Mouse (Mus musculus) G1E-ER4 (cell line): ENCODE measurements around the gene Sema4d. TPM values are rescaled to one million over a fixed set of nuclear protein-coding genes. Genes with fewer than 3 reads are reported as not detected.

Source experiments
- GATA1 ChIP-seq: IDR thresholded peaks from one replicate; pipeline ENCODE4 v1.8.0; 2012; ENCODE audit warnings: low read length, inconsistent platforms
- polyA plus RNA-seq: library from polyadenylated mRNA; stranded (reverse); fragments of >175 nt; gene quantifications from 2 replicates; pipeline ENCODE4 v1.2.3, GENCODE M21; 2012

The Sema4d gene
- polyA plus RNA-seq, 1 experiment = 76.3 TPM

DNA sequence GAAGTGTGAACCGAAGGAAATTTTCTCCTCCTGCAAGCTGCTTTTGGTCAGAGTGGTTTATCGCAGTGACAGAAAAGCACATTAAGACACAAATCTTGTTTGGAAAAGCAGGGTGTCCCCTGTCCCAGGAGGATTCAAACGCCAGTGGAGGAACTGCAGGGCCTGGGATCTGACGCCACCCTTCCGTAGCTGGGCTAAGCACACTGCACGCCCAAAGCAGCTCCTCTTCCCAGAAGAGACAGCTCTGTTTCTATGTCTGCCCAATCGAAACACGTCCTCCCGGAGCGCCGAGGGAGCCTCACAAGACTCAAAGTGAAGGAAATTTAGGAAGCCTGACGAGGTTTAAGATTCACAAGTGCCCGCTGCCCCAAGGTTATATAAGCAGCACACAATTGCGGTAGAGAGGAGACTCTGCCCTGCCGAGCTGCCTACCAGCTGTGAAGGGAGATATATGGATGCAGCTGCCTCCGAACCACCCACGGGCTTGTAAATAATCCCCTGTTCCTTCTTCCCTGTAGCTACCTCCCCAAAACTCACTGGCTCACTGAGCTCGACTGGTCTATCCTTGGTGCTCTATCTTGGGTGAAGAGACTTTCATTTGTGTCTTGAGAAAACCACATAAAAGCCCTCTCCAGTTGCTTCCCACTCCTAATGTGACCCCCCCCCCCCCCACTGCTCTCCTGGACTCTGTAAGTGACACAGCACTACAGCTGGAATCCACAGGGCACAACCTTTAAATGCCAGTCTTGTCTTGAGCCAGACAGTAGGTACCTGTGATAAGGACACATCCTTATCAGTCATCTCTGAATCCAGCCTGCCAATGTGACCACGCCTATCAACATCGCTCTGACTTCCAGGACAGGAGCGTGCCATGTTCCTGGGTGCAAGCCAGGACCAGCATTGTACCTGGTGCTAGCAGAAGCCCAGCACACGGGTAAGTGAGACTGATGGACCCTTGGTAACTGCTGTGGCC lies 87.4 kb downstream of the Sema4d start:
- TF ChIP-seq GATA1 = no peak

DNA sequence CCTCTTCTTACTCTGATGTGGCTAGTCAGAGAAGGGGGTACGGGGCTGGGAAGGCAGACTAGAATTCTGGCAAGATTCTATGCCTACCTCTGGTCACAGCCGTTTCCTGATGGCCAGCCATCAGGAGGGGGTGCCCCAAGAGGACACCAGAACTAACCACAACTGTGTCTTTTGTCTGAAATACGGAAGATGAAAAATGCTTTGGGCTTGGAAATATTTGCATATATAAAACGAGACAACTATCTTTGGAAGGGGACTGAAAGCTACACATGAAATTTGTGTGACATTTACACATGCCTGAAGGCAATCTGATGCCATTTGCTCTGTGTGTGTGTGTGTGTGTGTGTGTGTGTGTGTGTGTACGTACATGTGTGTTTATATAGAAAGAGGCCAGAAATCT lies 89.7 kb downstream of the Sema4d start:
- TF ChIP-seq GATA1 = no peak

DNA sequence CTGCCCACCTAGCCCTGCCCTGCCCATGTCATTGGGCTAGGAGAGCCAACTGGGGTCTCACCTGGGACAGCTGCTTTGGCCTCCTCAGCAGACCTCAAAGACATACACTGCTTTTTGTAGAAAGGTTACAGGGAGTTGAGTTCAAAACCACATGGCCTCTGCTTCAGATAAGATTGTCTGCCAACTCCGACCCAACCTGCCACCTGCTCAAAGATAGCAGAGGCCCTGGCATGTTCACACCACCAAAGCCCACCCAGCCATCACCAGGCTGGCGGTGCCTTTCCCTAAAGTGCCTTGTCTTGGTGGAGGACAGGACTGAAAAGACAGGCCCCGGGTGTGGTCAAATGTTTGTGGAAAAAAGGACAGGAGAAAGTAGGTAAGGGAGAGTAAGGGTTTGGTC lies 95.2 kb downstream of the Sema4d start:
- no peak for TF ChIP-seq GATA1

DNA sequence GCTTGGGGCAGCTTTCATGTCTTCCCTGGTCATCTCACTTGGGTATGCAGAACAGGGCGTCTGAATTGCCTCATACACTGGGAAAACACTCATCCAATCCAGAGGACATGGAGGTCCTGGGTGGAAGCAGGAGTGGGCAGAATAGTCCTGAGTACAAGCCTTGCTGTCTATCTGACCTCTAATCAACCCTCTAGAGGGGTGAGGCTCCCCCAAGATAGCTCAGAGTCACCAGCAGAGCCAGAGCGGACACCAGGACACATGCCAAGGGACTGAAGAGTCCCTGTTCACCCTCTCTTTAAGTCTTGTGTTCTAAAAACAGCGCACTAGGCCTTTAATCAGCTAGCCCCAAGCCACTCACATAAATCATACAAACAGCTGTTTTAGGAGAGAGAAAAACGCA lies 95.7 kb downstream of the Sema4d start:
- no peak for TF ChIP-seq GATA1

DNA sequence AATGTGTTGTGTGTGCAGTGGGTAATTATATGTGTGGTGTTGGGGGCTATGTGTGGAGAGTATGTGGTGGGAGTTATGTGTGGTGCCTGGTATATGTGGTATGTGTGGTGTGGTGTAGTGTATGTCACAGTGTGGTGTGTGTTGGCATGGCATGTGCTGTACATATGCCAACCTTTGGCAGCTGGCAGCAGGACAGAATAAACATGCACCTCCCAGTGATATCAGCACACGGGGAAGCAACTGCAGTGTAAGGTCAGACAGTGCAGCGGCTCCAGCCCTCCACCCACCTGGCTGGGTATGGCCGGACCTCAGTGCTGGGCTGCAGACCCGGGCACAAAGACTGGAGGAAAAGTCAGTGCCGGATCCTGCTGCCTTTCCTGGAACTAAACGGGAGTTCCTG lies 96.1 kb downstream of the Sema4d start:
- TF ChIP-seq GATA1 = no peak

DNA sequence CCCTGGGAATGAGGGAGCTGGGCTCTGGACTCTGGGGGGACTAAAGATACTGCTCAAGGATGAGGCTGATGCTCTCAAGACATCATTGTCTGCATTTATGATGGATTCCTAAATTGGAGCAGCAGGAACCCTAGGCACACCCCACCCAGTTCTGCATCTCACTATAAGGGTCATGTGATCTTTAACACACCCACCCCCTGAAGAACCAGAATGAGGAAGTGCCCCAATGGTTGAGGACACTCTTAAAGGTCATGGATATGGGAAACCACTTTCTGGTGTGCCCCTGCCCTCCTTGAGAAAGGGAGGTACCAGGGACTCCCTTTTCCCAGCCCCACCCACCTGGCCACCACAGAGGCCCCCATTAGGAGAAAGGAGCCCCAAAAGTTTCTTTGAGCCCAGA lies 97.1 kb downstream of the Sema4d start:
- no peak for TF ChIP-seq GATA1

DNA sequence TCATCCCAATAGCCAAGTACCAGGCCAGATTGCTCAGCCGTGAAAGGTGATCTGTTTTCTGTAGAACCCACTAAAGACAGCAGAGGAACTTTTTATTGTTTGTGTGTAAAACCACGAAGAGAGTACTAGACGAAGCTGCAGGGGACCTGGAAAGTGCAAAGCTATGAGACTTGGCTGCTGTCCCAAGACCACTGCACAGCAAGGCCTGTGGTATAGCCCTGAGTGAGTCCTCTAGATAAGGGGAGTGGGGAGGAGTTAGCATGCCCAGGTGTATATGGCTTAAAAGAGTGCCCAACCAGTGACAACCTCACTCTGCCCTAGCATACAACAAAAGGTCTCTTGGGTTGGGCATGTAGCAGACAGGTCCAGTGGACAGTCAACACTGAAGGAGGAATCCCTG lies 104.9 kb downstream of the Sema4d start:
- no peak for TF ChIP-seq GATA1

DNA sequence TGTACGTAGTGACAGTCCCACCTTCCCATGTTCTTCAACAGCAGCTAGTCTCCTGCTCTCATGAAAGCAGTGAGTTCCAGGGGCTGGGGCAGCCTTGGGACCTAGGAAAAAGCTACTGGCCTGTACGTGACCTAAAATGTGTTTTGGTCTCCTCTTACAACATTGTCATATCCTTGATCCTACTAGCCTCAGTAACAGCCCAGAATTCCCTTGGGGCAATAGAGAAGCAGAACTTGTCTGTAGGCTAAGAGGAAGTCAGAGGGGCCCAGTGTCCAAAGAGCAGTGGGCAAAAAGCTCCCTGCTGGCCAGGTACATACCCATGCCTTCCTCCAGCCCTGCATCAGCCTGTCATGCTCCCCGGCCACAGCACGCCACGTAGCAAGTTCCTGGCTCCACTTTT lies 106.6 kb downstream of the Sema4d start:
- no peak for TF ChIP-seq GATA1

DNA sequence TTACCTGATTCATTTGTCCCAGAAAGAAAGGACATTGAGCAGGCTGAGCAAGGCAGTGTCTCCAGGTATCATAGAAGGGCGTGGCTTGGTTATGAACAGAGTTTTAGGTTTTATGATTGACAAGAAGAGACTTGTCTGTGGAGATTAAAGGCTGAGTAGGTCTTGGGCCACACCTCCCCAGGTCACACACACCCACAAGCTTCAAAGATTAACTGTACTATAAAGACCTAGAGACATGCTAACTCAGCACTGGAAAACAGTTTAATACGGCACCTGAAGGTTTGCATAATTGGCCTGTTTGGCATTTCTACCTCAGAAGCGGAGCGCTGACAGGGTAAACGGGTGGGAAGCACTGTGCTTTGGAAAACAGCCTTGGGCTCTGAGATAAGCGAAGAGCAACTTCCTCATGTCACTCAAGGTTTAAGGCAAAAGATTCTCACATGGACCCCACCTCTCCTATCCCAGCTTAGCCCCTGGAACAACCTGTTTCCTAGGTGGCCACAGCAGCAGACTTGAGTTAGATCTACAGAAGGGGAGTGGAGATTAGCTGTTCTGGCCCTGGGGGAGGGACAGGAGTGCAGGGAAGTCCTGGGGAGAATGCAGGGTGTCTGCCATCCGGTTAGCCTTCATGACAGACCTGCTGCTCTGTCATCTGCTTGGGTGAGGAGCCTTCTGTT lies 108.1 kb downstream of the Sema4d start:
- TF ChIP-seq GATA1 = no peak

DNA sequence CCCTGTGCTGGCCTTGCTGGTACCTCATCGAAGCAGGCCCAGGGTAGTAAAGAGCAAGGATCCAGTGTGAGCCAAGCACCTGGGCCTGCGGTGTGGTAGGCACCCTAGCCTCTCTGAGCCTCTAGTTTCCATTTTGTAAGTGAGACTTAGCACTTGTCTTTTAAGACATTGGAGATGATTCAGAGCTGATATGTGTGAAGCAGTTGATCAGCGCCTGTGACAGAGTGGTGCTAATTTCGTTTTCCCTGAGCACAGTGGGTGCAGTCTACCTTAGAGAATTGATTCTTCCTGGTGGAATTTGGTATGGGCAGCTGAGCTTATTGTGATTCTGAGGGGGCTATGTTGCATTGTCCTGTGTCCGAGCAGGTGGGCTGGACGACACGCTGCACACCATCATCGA lies 111.9 kb downstream of the Sema4d start:
- no peak for TF ChIP-seq GATA1

DNA sequence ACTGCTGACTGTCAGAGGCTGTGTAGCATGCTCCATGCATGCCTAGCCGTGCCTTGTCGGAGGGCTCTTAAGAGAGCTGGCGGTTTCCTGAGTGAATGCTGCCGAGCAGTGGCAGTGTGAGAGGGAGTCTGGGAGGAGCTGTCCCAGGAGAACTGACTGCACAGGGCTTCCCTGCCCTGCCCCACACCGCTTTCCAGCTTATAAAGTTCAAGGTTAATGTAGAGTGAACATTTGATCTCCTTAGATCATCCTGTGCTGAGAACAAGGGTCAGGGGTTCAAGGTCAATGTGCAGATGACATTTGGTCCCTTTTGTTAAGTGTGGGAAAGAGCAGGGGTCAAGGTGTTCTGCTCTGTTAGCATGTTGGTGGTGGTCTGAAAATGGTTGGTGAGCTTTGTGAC lies 112.5 kb downstream of the Sema4d start:
- no peak for TF ChIP-seq GATA1

DNA sequence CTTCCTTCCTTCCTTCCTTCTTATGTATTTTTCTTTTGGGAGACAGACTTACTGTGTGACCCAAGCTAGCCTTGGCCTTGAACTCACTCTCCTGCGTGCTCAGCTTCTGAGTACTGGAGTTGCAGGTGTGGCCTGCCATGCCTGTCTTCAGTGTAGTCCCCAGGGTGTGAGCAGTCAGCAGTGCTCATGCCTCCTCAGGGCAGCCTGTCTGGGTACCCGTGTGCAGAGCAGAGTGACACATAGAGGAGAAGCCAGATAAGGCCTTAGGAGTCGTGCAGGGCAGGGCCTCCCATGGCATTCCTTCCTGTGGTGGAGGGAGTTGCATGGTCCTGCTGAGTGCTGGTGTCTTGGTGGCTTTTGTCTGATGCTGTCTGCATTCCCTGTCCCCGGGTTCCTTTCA lies 114.2 kb downstream of the Sema4d start:
- no peak for TF ChIP-seq GATA1

DNA sequence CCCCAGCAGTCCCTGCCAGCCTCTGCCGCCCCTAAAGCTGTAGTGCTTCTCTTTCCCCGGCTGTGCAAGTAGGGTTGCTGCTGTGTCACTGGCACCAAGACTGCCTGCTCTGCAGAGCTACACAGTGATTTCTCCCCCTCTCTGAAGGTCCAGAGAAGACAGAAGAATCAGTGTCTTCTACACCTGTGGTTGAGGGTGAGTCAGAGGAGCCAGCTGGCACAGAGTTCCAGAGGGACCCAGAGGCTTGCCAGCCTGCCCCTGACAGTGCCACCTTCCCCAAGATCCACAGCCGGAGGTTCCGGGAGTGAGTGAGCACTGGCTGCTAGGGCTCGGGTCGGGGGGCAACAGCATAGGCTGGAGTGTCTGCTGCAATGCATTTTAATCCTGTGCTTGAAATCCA lies 114.9 kb downstream of the Sema4d start:
- TF ChIP-seq GATA1 = no peak

DNA sequence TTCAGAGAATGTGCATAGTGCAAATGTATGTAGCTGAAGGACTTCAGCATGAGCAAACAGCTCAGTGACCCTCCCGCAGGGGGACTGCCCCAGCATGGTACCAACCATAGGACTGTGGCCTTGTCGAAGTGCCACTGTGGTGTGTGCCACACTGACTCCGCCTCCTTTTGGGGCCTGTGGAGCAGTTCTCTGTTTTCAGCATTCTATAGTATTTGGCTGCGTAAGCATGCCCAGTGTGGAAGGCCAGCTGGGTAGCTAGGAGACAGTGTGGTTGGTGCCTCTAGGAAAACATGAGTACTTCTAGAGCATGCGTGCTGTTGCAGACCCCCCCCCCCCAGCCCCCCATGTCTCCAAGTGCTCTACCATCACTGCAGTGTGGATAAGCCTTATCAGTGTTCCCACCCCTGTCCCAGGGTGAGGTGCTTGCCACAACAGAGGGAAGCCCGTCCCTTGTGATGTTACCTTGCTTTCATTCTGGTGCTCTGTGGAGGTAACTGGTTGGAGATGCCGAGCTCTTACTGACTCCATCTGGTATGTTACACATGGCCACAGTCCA lies 115.8 kb downstream of the Sema4d start:
- no peak for TF ChIP-seq GATA1

DNA sequence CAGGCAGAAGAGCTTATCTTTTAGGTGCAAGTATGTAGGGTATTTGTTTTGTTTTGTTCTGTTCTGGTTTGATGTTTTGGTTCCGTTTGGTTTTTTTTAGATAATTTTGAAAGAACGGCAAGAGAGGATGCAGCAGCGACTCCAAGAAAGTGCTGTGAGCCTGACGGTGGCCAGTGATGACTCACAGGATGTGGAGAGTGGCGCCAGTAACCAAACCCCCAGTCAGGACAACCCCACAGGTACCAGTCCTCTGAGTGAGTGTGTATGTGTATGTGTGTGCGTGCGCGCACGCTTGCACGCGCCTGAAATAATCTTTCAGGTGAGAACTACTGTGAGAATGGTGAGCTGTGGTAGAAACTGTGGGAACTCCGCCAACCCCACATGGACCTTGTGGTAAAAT lies 116.5 kb downstream of the Sema4d start:
- no peak for TF ChIP-seq GATA1

DNA sequence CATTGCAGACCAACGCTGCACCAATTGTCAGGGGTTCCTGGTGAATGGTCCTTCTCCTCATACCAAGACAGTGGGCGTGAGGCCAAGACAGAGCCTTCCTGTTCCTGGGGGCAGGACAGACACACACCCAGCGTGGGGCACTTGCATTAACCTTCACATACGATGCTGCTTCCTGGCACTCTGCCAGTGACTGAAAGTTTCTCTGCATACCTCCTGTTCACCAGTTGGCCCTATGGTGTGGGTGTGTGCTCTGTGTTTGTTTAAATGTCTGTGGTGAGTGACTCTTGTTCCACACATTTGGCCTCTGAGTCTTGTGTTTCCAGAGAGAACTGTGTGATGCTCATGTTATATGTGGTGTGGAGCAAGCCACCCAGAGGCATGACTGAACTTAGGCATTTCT lies 116.9 kb downstream of the Sema4d start:
- TF ChIP-seq GATA1 = no peak

DNA sequence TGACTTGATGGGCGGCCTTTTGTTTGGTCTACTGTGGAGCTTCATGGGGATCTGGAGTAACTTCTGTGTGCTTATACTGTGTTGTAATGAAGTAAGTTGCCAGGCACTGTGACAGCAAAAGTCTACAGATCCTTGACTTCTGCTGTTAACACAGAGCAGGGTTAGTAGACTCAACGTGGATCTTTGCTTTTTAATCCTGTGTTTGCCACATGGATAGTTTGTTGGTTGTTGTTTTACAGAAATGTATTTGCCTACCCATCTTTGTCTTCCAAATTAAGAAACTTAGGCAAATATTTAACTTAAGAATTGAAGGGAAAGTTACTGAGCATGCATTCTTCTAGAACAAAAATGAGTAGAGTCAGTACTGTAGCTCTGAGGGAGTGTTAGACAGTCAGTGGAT lies 130.0 kb downstream of the Sema4d start:
- TF ChIP-seq GATA1 = no peak

DNA sequence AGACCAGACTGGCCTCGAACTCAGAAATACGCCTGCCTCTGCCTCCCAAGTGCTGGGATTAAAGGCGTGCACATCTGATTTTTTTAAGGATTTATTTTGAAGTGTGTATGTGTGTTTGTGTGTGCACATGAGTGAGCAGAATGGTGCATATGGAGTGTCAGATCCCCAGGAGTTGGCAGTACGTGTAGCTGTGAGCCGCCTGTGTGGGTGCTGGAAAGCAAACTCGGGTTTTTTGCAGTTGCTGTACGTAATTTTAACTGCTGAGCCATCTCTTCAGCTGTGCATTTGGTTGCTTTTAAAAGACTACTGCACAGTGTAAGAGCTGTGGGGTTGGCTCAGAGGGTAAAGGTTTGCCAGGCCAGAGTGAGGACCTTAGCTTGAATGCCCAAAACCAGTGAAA lies 134.0 kb downstream of the Sema4d start:
- no peak for TF ChIP-seq GATA1
